Mouse (Mus musculus) forebrain, embryonic 11.5 days (tissue): Measurements from ENCODE around the gene Vmn2r9. TPM values are rescaled to one million over a fixed set of nuclear protein-coding genes. Genes with fewer than 3 reads are reported as not detected.
"Not testable (repeated sequence)": the region's sequence is repeated elsewhere in the genome, so short reads cannot be mapped to it uniquely, and the experiment has no call there.

ENCODE experiments used
- ATAC-seq: fragments of 200-750 bp; cut with Nextera tagmentation; replicated peaks from 2 replicates; pipeline ENCODE4 v1.8.0; 2017; ENCODE audit warnings: moderate TSS enrichment; ENCODE audit not compliant: low FRiP score
- DNase-seq: peaks from one replicate; pipeline ENCODE4 v3.0.0-alpha.2; 2017; ENCODE audit warnings: low spot score
- H3K27ac ChIP-seq: fragments of 300-500 bp; sonication (generic); 2 replicates; pipeline ENCODE4 v1.5.1; 2014; ENCODE audit warnings: low read depth, low read length
- H3K27me3 ChIP-seq: fragments of 300-500 bp; sonication (generic); 2 replicates; pipeline ENCODE4 v1.6.1; 2014; ENCODE audit warnings: mild to moderate bottlenecking, low read length, mixed read lengths; ENCODE audit not compliant: control insufficient read depth, insufficient read depth
- H3K36me3 ChIP-seq: fragments of 300-500 bp; sonication (generic); 2 replicates; pipeline ENCODE4 v1.6.1; 2014; ENCODE audit warnings: mild to moderate bottlenecking, low read length, moderate library complexity, mixed read lengths; ENCODE audit not compliant: control insufficient read depth, insufficient read depth
- H3K4me1 ChIP-seq: fragments of 300-500 bp; sonication (generic); replicated peaks from 2 replicates; pipeline ENCODE4 v1.6.1; 2014; ENCODE audit warnings: low read length, mixed read lengths; ENCODE audit not compliant: control insufficient read depth, insufficient read depth
- H3K4me2 ChIP-seq: fragments of 300-500 bp; sonication (generic); 2 replicates; pipeline ENCODE4 v1.6.1; 2014; ENCODE audit warnings: low read depth, mild to moderate bottlenecking, low read length, moderate library complexity, mixed read lengths; ENCODE audit not compliant: severe bottlenecking
- H3K4me3 ChIP-seq: fragments of 300-500 bp; sonication (generic); 2 replicates; pipeline ENCODE4 v1.5.1; 2014; ENCODE audit warnings: low read depth, low read length
- H3K9ac ChIP-seq: fragments of 300-500 bp; sonication (generic); 2 replicates; pipeline ENCODE4 v1.6.1; 2014; ENCODE audit warnings: low read length
- H3K9me3 ChIP-seq: fragments of 300-500 bp; sonication (generic); 2 replicates; pipeline ENCODE4 v1.6.1; 2016; ENCODE audit warnings: low read length, mixed read lengths; ENCODE audit not compliant: control insufficient read depth
- WGBS: fragments of 180-500 bp; shearing (Covaris S2); extraction: QIAGEN DNeasy Blood & Tissue Kit; methylation state at CpG from one replicate; pipeline ENCODE4 v1.1.7; 2014; 5-methylcytosine and 5-hydroxymethylcytosine counted together
- polyA plus RNA-seq: library from polyadenylated mRNA; unstranded; fragments of >200 nt; fragmentation: Nextera tagmentation; extraction: Ambion mirVana; gene quantifications from 2 replicates; pipeline ENCODE4 v1.2.1, GENCODE M21; 2014

Gene Vmn2r9
- polyA plus RNA-seq, result not detected in 2 replicates

GRCm38 (mm10) chr5:108852501-108852900 is at the start of gene Vmn2r9:
TSS of gene Vmn2r9 (minus strand) at chr5:108852601.
- not testable (repeated sequence) for H3K27ac ChIP-seq, H3K4me3 ChIP-seq

DNA sequence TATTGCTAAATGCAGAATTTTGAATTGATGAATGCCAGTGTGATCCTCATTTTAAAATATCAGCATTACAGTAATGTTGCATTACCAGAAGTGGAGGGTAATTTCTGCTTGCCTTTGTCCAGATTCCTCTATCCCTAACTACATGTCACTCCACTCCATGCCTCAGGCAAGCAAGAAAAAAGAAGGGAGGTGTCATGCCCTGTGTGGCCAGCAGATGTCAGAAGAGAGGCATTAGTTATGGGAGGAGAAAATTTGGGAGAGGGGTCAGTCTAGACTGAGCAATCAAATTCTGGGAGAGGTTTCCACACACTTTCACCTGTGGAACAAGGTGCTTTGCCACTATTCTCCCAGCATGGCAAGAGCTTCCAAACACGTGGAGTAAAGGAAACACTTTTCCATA is 14.3 kb upstream of the Vmn2r9 start:
- H3K4me2 ChIP-seq, ATAC-seq, H3K36me3 ChIP-seq, H3K27me3 ChIP-seq, H3K9ac ChIP-seq, H3K9me3 ChIP-seq, H3K4me1 ChIP-seq, H3K27ac ChIP-seq, H3K4me3 ChIP-seq: not testable (repeated sequence)
- 7% methylated on average over 1 of the region's 1 CpGs for WGBS
- DNase-seq, result peak; percentile 63

More at GRCm38 (mm10) chr5:108852501-108852900, at the start of gene Vmn2r9:
- not testable (repeated sequence) for H3K27me3 ChIP-seq, DNase-seq, H3K4me1 ChIP-seq, ATAC-seq, H3K4me2 ChIP-seq, H3K36me3 ChIP-seq, H3K9me3 ChIP-seq, H3K9ac ChIP-seq
- WGBS, result 68% methylated on average over 1 of the region's 1 CpGs

DNA sequence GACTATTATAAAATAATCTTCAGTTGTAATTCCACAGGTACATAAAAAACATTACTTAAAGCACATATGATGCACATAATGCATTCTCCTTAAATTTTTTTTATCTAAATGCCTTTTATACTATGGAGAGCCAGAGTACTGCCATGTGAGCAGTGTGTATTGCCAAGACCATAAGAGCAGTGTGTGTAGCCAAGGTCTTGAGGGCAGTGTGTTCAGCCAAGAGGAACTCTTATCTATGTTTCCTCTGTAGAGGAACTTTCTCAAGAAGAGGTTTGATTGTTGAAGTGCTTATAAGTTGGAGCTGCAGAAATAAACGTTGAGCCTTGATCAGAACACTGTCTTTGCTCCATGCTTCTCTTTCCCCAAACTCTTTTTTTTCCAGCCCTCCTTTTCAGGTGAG is 2.9 kb downstream of the Vmn2r9 start:
- 36% methylated on average over 1 of the region's 1 CpGs for WGBS
- no peaks in the 10 kb centered on the region for H3K9me3 ChIP-seq
- DNase-seq, result no peak
- no peak overlapping the region for H3K4me3 ChIP-seq
- H3K27ac ChIP-seq, result no peak overlapping the region
- H3K36me3 ChIP-seq, result no peaks in the 10 kb centered on the region
- H3K4me1 ChIP-seq, result no peaks in the 10 kb centered on the region
- H3K4me2 ChIP-seq, result no peak overlapping the region
- no peak overlapping the region for H3K9ac ChIP-seq
- no peak for ATAC-seq
- H3K27me3 ChIP-seq, result no peaks in the 10 kb centered on the region

DNA sequence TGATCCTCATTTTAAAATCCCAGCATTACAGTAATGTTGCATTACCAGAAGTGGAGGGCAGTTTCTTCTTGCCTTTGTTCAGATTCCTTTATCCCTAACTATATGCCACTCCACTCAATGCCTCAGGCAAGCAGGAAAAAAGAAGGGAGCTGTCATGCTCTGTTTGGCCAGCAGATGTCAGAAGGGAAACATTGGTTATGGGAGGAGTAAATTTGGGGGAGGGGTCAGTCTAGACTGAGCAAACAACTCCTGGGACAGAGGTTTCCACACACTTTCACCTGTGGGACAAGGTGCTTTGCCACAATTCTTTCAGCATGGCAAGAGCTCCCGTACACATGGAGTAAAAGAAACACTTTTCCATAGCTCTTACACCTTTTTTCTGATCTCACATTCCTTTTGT is 16.2 kb downstream of the Vmn2r9 start:
- Histone ChIP-seq H3K9me3 (no peaks in the 10 kb centered on the region), H3K27me3 (no peaks in the 10 kb centered on the region), H3K4me3 (no peak overlapping the region), H3K36me3 (no peaks in the 10 kb centered on the region), H3K9ac (no peak overlapping the region), H3K4me2 (no peak overlapping the region), H3K27ac (no peak overlapping the region), H3K4me1 (no peaks in the 10 kb centered on the region)
- DNase-seq (no peak), ATAC-seq (no peak)
- 82% methylated on average over 1 of the region's 1 CpGs for WGBS

GRCm38 (mm10) chr5:108823276-108823675 is 29.1 kb downstream of the Vmn2r9 start:
- Histone ChIP-seq H3K27ac (no peak overlapping the region), H3K36me3 (no peaks in the 10 kb centered on the region), H3K4me3 (no peak overlapping the region), H3K4me1 (no peaks in the 10 kb centered on the region), H3K9ac (no peak overlapping the region), H3K27me3 (no peaks in the 10 kb centered on the region), H3K4me2 (no peak overlapping the region), H3K9me3 (no peaks in the 10 kb centered on the region)
- DNase-seq (no peak), ATAC-seq (no peak)
- WGBS, result 94% methylated on average over 2 of the region's 2 CpGs

DNA sequence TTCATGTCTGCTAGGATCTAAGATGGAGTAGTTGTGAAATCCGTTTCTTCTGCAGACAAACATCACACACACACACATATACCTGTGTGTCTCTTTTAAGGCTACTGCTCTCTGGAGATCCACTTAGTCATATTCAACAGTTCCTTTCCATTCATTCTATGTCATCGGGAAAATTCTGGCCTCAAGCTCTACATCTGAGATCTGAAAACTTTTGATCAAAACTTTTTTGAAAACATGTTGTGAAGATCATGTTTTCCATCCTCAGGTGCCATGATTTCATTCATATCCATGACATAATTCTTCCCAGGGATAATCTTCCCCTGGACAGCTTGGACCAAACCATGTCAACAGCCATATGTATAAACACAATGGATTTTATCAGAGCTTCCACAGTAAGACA is 43.7 kb downstream of the Vmn2r9 start, which contains the start of gene Vmn2r8:
TSS of gene Vmn2r8 (minus strand) at position 101 of the 400 bp plus-strand sequence.
- ATAC-seq, H3K9ac ChIP-seq, H3K9me3 ChIP-seq, H3K4me2 ChIP-seq, H3K27ac ChIP-seq, H3K27me3 ChIP-seq, H3K4me1 ChIP-seq, H3K4me3 ChIP-seq, DNase-seq, H3K36me3 ChIP-seq: not testable (repeated sequence)
- WGBS, result 80% methylated on average over 2 of the region's 2 CpGs

DNA sequence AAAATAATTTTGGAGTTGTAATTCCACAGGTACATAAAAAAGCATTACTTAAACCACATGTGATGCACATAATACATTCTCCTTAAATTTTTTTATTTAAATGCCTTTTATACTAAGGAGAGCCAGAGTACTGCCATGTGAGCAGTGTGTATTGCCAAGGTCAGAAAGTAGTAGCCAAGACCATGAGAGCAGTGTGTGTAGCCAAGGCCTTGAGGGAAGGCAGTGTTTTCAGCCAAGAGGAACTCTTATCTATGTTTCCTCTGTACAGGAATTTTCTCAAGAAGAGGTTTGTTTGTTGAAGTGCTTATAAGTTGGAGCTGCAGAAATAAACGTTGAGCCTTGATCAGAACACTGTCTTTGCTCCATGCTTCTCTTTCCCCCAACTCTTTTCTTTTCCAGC is 48.8 kb downstream of the Vmn2r9 start:
- Histone ChIP-seq H3K9ac (no peak overlapping the region), H3K4me1 (no peaks in the 10 kb centered on the region), H3K4me2 (no peak overlapping the region), H3K9me3 (no peaks in the 10 kb centered on the region), H3K27me3 (no peaks in the 10 kb centered on the region), H3K27ac (no peak overlapping the region), H3K4me3 (no peak overlapping the region), H3K36me3 (no peaks in the 10 kb centered on the region)
- WGBS, result 47% methylated on average over 1 of the region's 1 CpGs
- ATAC-seq (no peak), DNase-seq (no peak)

DNA sequence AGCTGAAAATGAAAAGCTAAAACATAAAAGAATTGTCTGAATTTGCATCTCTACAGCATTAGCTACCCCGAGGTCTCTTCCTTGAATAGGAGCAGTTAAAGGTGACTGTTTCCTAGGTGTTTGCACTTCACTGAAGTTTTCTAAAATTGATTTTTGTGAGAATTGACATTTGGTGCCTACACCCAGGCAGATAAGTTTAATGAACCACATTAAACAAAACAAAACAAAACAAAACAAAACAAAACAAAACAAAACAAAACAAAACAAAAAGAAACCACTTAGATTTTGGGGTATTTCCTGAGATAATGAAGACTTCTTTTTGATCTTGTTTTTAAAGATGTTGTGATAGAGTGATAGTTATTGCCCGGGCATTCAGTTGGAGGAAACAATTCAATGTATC is 57.1 kb downstream of the Vmn2r9 start, which contains the start of gene Tmed11:
TSS of gene Tmed11 (minus strand) at position 101 of the 400 bp plus-strand sequence.
- not testable (repeated sequence) for H3K27me3 ChIP-seq, DNase-seq, H3K9ac ChIP-seq, H3K4me1 ChIP-seq, ATAC-seq, H3K36me3 ChIP-seq, H3K4me3 ChIP-seq, H3K27ac ChIP-seq, H3K9me3 ChIP-seq, H3K4me2 ChIP-seq
- WGBS, result 73% methylated on average over 2 of the region's 2 CpGs

GRCm38 (mm10) chr5:108790385-108790784 is 62.0 kb downstream of the Vmn2r9 start:
- H3K4me3 ChIP-seq, H3K4me2 ChIP-seq, H3K4me1 ChIP-seq, H3K36me3 ChIP-seq, H3K9me3 ChIP-seq, H3K27me3 ChIP-seq, H3K9ac ChIP-seq, H3K27ac ChIP-seq: not testable (repeated sequence)
- 41% methylated on average over 1 of the region's 1 CpGs for WGBS
- ATAC-seq (peak; percentile 36; the same call in 1 of the 2 replicates), DNase-seq (peak; percentile 54)
